Mouse (Mus musculus) ovary, adult 2 months (tissue): ENCODE results near the gene Ptgfr. TPM values are rescaled to one million over a fixed set of nuclear protein-coding genes. Genes with fewer than 3 reads are reported as not detected.

Source experiments
- polyA plus RNA-seq: library from polyadenylated mRNA; depleted of rRNA; stranded (reverse); fragments of >200 nt; gene quantifications from 2 replicates; pipeline ENCODE4 v1.2.3, GENCODE M21; 2012; rRNA removed

The Ptgfr gene
- polyA plus RNA-seq: 25.8 and 29.7 TPM in 2 replicates

GRCm38 (mm10) chr3:151836871-151837680 lies at the start of gene Ptgfr:
TSS of gene Ptgfr (minus strand) at chr3:151837630.

GRCm38 (mm10) chr3:151749737-151750136 lies 87.7 kb downstream of the Ptgfr start, which contains the start of gene Ifi44:
TSS of gene Ifi44 (minus strand) at chr3:151749960.

Other genes starting within 250 kb of the Ptgfr start
- gene Ifi44, start 87.7 kb downstream of the Ptgfr start, polyA plus RNA-seq: 2.1 and 3.4 TPM in 2 replicates
- not detected in 2 replicates for gene Ifi44l, start 74.7 kb downstream of the Ptgfr start, polyA plus RNA-seq